Mouse (Mus musculus) midbrain, embryonic 16.5 days (tissue): ENCODE measurements around the gene Lyve1. TPM values are rescaled to one million over a fixed set of nuclear protein-coding genes. Genes with fewer than 3 reads are reported as not detected.

Experiments
- ATAC-seq: fragments of 200-750 bp; cut with Nextera tagmentation; 2 replicates; pipeline ENCODE4 v1.8.0; 2017; ENCODE audit warnings: moderate TSS enrichment
- H3K27ac ChIP-seq: fragments of 300-500 bp; sonication (generic); 2 replicates; pipeline ENCODE4 v1.5.1; 2014; ENCODE audit warnings: mild to moderate bottlenecking, low read length, mixed read lengths
- H3K27me3 ChIP-seq: fragments of 300-500 bp; sonication (generic); 2 replicates; pipeline ENCODE4 v1.6.1; 2014; ENCODE audit warnings: low read depth, low read length, mixed read lengths; ENCODE audit not compliant: control insufficient read depth, insufficient read depth
- H3K36me3 ChIP-seq: fragments of 300-500 bp; sonication (generic); 2 replicates; pipeline ENCODE4 v1.6.1; 2014; ENCODE audit warnings: mild to moderate bottlenecking, low read length, moderate library complexity, mixed read lengths; ENCODE audit not compliant: control insufficient read depth, insufficient read depth
- H3K4me1 ChIP-seq: fragments of 300-500 bp; sonication (generic); 2 replicates; pipeline ENCODE4 v1.6.1; 2014; ENCODE audit warnings: mild to moderate bottlenecking, low read length, mixed read lengths; ENCODE audit not compliant: control insufficient read depth, insufficient read depth
- H3K4me2 ChIP-seq: fragments of 300-500 bp; sonication (generic); 2 replicates; pipeline ENCODE4 v1.6.1; 2014; ENCODE audit warnings: mild to moderate bottlenecking, low read length, mixed read lengths
- H3K4me3 ChIP-seq: fragments of 300-500 bp; sonication (generic); 2 replicates; pipeline ENCODE4 v1.5.1; 2014; ENCODE audit warnings: low read depth, mild to moderate bottlenecking, low read length, moderate library complexity, mixed read lengths
- H3K9ac ChIP-seq: fragments of 300-500 bp; sonication (generic); 2 replicates; pipeline ENCODE4 v1.6.1; 2014; ENCODE audit warnings: low read depth, low read length, mixed read lengths
- H3K9me3 ChIP-seq: fragments of 300-500 bp; sonication (generic); replicated peaks from 2 replicates; pipeline ENCODE4 v1.6.1; 2014; ENCODE audit warnings: mild to moderate bottlenecking, low read length, mixed read lengths; ENCODE audit not compliant: control insufficient read depth, poor library complexity, severe bottlenecking
- WGBS: fragments of 180-500 bp; shearing (Covaris S2); extraction: QIAGEN DNeasy Blood & Tissue Kit; methylation state at CpG from one replicate; pipeline ENCODE4 v1.1.7; 2014; 5-methylcytosine and 5-hydroxymethylcytosine counted together
- polyA plus RNA-seq: library from polyadenylated mRNA; unstranded; fragments of >200 nt; fragmentation: Nextera tagmentation; extraction: Ambion mirVana; gene quantifications from 2 replicates; pipeline ENCODE4 v1.2.1, GENCODE M21; 2015

Lyve1 gene
- polyA plus RNA-seq, 1 experiment from 2014 or later: 5.0 TPM

- Histone ChIP-seq H3K27ac (no peak overlapping the region), H3K4me3 (no peak overlapping the region), H3K4me1 (no peaks in the 10 kb centered on the region), H3K9me3 (no peaks in the 10 kb centered on the region), H3K4me2 (no peak overlapping the region), H3K9ac (no peak overlapping the region), H3K27me3 (no peaks in the 10 kb centered on the region), H3K36me3 (peaks cover 7% of the 10 kb centered on the region; the same call in 1 of the 2 replicates)
- 76% methylated on average over 4 of the region's 4 CpGs for WGBS
- no peak for ATAC-seq
Measured at GRCm38 (mm10) chr7:110822055-110822454, 41.0 kb downstream of the Lyve1 start.

GRCm38 (mm10) chr7:110821653-110822052, 41.4 kb downstream of the Lyve1 start:
- no peak overlapping the region for H3K4me2 ChIP-seq
- no peaks in the 10 kb centered on the region for H3K4me1 ChIP-seq
- H3K9ac ChIP-seq: no peak overlapping the region
- no peak overlapping the region for H3K27ac ChIP-seq
- no peaks in the 10 kb centered on the region for H3K27me3 ChIP-seq
- ATAC-seq: no peak
- peaks cover 7% of the 10 kb centered on the region; the same call in 1 of the 2 replicates for H3K36me3 ChIP-seq
- H3K9me3 ChIP-seq: no peaks in the 10 kb centered on the region
- WGBS: 80% methylated on average over 3 of the region's 3 CpGs
- H3K4me3 ChIP-seq: no peak overlapping the region

GRCm38 (mm10) chr7:110821068-110821467, 42.0 kb downstream of the Lyve1 start:
- Histone ChIP-seq H3K36me3 (peaks cover 7% of the 10 kb centered on the region; the same call in 1 of the 2 replicates), H3K4me2 (no peak overlapping the region), H3K9me3 (no peaks in the 10 kb centered on the region), H3K9ac (no peak overlapping the region), H3K27ac (no peak overlapping the region), H3K27me3 (no peaks in the 10 kb centered on the region), H3K4me1 (no peaks in the 10 kb centered on the region), H3K4me3 (no peak overlapping the region)
- ATAC-seq: no peak
- WGBS: 61% methylated on average over 5 of the region's 5 CpGs

GRCm38 (mm10) chr7:110818787-110819350, 44.2 kb downstream of the Lyve1 start:
- H3K9me3 ChIP-seq: no peaks in the 10 kb centered on the region
- no peak for ATAC-seq
- no peak overlapping the region for H3K9ac ChIP-seq
- 88% methylated on average over 11 of the region's 11 CpGs for WGBS
- peaks cover 2% of the 10 kb centered on the region; the same call in 1 of the 2 replicates for H3K36me3 ChIP-seq
- H3K4me2 ChIP-seq: no peak overlapping the region
- H3K4me1 ChIP-seq: no peaks in the 10 kb centered on the region
- H3K27ac ChIP-seq: no peak overlapping the region
- no peak overlapping the region for H3K4me3 ChIP-seq
- H3K27me3 ChIP-seq: no peaks in the 10 kb centered on the region

- Histone ChIP-seq H3K4me2 (no peak overlapping the region), H3K9me3 (no peaks in the 10 kb centered on the region), H3K9ac (no peak overlapping the region), H3K36me3 (peaks cover 2% of the 10 kb centered on the region; the same call in 1 of the 2 replicates), H3K4me1 (no peaks in the 10 kb centered on the region), H3K27ac (no peak overlapping the region), H3K4me3 (no peak overlapping the region), H3K27me3 (no peaks in the 10 kb centered on the region)
- ATAC-seq: no peak
- 83% methylated on average over 6 of the region's 6 CpGs for WGBS
Measured at GRCm38 (mm10) chr7:110818206-110818605, 44.8 kb downstream of the Lyve1 start.

GRCm38 (mm10) chr7:110816037-110816436, 47.0 kb downstream of the Lyve1 start:
- no peak overlapping the region for H3K4me2 ChIP-seq
- H3K27me3 ChIP-seq: no peaks in the 10 kb centered on the region
- H3K36me3 ChIP-seq: peaks cover 3% of the 10 kb centered on the region; the same call in 1 of the 2 replicates
- no peak overlapping the region for H3K27ac ChIP-seq
- H3K4me1 ChIP-seq: no peaks in the 10 kb centered on the region
- no peak for ATAC-seq
- H3K9me3 ChIP-seq: no peaks in the 10 kb centered on the region
- no peak overlapping the region for H3K9ac ChIP-seq
- WGBS: 72% methylated on average over 5 of the region's 5 CpGs
- no peak overlapping the region for H3K4me3 ChIP-seq

GRCm38 (mm10) chr7:110813983-110814382, 49.1 kb downstream of the Lyve1 start:
- no peaks in the 10 kb centered on the region for H3K4me1 ChIP-seq
- no peaks in the 10 kb centered on the region for H3K27me3 ChIP-seq
- H3K9ac ChIP-seq: no peak overlapping the region
- H3K27ac ChIP-seq: no peak overlapping the region
- no peak for ATAC-seq
- peaks cover 3% of the 10 kb centered on the region; the same call in 1 of the 2 replicates for H3K36me3 ChIP-seq
- no peak overlapping the region for H3K4me2 ChIP-seq
- H3K4me3 ChIP-seq: no peak overlapping the region
- 90% methylated on average over 1 of the region's 1 CpGs for WGBS
- no peaks in the 10 kb centered on the region for H3K9me3 ChIP-seq

GRCm38 (mm10) chr7:110811529-110811928, 51.5 kb downstream of the Lyve1 start:
- no peak overlapping the region for H3K4me3 ChIP-seq
- H3K27me3 ChIP-seq: no peaks in the 10 kb centered on the region
- H3K4me1 ChIP-seq: no peaks in the 10 kb centered on the region
- H3K9ac ChIP-seq: no peak overlapping the region
- H3K27ac ChIP-seq: no peak overlapping the region
- no peak overlapping the region for H3K4me2 ChIP-seq
- peaks cover 3% of the 10 kb centered on the region; the same call in 1 of the 2 replicates for H3K36me3 ChIP-seq
- WGBS: 86% methylated on average over 5 of the region's 5 CpGs
- no peak for ATAC-seq
- H3K9me3 ChIP-seq: no peaks in the 10 kb centered on the region

GRCm38 (mm10) chr7:110810995-110811394, 52.0 kb downstream of the Lyve1 start:
- ATAC-seq: no peak
- Histone ChIP-seq H3K4me1 (no peaks in the 10 kb centered on the region), H3K27me3 (no peaks in the 10 kb centered on the region), H3K36me3 (peaks cover 3% of the 10 kb centered on the region; the same call in 1 of the 2 replicates), H3K9me3 (no peaks in the 10 kb centered on the region), H3K4me2 (no peak overlapping the region), H3K27ac (no peak overlapping the region), H3K4me3 (no peak overlapping the region), H3K9ac (no peak overlapping the region)
- WGBS: 84% methylated on average over 8 of the region's 8 CpGs
